Mouse (Mus musculus) embryo, embryonic 10 days (tissue): ENCODE data around the gene Psmb8.

ENCODE experiments used
- DNase-seq: peaks from one replicate; pipeline ENCODE4 v3.0.0-alpha.2; 2015; ENCODE audit warnings: low spot score

Psmb8 gene

DNA sequence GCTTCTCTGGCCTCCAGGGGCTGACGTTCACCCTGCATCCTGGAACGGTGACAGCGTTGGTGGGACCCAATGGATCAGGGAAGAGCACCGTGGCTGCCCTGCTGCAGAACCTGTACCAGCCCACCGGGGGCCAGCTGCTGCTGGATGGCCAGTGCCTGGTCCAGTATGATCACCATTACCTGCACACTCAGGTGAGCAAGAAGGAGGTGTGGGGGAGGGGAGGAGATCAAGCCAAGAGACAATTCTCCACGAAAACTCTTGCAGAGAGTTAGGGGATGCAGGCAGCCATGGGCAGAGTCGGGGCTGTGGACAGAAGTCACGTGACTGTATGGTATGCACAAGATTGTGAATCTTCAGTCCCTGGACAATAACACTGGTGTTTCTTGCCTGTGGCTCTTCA lies 4.1 kb upstream of the Psmb8 start:
- no peak for DNase-seq

- DNase-seq: no peak
These were observed 2.8 kb upstream of the Psmb8 start for GRCm38 (mm10) chr17:34194723-34195122.

GRCm38 (mm10) chr17:34196491-34196890 lies 1.0 kb upstream of the Psmb8 start:
- DNase-seq: no peak

DNA sequence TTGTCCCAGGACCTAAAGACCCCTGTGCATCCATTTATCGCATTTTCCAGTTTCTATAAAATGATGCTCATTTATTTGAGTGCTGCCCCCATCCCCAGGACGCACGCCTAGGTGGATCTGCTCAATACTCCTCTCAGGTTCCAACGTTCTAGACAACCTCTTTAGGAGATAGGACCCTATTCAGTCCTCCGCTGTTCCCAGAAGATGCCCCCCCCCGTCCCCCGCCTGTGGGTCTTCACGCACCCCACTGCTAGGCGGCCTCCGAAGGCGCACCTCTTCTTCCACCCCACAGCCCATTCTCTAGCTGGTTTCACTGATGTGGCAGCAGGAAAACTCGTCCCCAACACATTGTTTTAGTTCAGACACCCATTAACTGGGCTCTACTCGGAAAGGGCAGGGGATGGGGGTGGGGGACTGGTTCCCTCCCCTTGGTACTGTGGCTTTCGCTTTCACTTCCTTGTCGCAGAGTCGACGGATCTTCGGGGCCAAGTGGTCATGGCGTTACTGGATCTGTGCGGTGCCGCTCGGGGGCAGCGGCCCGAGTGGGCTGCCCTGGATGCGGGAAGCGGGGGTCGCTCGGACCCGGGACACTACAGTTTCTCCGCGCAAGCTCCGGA lies 491 bp downstream of the Psmb8 start:
- DNase-seq: no peak

- no peak for DNase-seq
These were observed 996 bp downstream of the Psmb8 start for GRCm38 (mm10) chr17:34198521-34198912.

GRCm38 (mm10) chr17:34199050-34199619 lies 1.6 kb downstream of the Psmb8 start:
- DNase-seq: no peak

GRCm38 (mm10) chr17:34200047-34200446 lies 2.5 kb downstream of the Psmb8 start:
- no peak for DNase-seq

DNA sequence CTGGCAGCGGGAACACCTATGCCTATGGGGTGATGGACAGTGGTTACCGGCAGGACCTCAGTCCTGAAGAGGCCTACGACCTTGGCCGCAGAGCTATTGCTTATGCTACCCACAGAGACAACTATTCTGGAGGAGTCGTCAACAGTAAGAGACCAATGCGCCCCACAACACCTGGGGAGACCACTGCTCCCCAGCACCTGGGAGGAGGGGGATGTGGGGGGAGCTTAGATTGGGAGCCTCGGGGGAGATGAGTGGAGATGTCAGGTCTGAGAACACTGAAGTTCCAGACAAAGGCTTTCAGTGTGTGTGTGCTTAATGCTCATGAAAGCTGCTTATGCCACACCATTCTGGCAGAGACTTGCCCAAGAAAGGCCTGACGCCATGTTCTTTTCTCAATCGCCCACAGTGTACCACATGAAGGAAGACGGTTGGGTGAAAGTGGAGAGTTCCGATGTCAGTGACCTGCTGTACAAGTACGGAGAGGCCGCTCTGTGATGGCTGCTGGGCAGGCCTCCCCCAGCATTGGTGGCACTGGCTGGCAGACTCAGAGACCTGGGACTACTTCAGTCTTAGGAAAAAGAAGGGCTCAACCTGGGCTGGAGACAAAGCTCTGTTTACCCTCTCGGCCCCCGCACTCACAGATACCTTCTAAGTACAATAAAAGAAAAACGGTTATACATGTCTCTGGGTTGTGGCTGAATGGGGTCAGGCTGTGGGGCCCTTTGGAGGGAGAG lies 3.4 kb downstream of the Psmb8 start:
- no peak for DNase-seq

- no peak for DNase-seq
These were observed 4.1 kb downstream of the Psmb8 start for GRCm38 (mm10) chr17:34201506-34202055.

DNA sequence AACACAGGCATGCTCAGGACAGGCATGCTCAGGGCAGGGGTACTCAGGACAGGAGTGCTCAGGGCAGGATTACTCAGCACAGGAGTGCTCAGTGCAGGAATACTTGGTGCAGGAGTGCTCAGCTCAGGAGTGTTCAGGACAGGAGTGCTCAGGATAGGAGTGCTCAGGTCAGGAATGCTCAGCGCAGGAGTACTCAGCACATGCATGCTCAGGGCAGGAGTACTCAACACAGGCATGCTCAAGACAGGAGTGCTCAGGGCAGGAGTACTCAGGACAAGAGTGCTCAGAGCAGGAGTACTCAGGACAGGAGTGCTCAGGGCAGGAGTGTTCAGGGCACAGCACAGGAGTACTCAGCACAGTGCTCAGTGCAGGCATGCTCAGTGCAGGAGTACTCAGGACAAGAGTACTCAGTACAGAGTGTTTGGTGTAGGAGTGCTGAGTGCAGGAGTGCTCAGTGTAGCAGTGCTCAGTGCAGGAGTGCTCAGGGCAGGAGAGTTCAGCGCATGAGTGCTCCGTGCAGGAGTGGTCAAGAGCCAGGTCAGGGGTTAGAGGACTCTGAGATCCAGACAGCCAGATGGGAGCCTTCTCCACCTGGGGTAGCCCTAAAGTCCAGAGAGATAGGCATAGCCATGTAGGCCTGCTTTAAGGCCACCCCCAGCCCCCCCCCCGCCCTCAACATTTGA lies 5.4 kb downstream of the Psmb8 start:
- DNase-seq: no peak

GRCm38 (mm10) chr17:34203444-34203843 lies 5.9 kb downstream of the Psmb8 start, which contains the start of gene Tap2:
TSS of gene Tap2 (plus strand) at chr17:34203527.
- DNase-seq: no peak

GRCm38 (mm10) chr17:34204303-34205010 lies 6.9 kb downstream of the Psmb8 start:
- peak; percentile 81 for DNase-seq

- no peak for DNase-seq
These were observed 7.7 kb downstream of the Psmb8 start for GRCm38 (mm10) chr17:34205021-34205745.

- peak; percentile 52 for DNase-seq
These were observed 8.2 kb downstream of the Psmb8 start for GRCm38 (mm10) chr17:34205746-34206176.

DNA sequence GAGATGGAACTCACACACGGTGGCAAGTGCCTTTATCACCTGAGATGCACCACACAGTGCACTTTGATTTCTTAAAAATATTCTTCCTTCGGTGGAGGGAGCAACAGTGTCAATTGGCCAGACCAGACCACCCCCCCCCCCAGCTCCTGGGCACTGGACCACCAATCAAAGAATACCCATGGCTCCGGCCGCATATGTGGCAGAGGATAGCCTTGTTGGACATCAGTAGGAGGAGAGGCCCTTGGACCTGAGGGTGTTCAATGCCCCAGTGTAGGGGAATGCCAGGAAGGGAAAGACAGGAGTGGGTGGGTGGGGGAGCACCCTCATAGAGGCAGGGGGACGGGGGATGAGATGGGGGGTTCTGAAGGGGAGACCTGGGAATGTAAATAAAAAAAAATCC lies 9.2 kb downstream of the Psmb8 start:
- DNase-seq: no peak

GRCm38 (mm10) chr17:34207456-34207855 lies 9.9 kb downstream of the Psmb8 start:
- DNase-seq: no peak

DNA sequence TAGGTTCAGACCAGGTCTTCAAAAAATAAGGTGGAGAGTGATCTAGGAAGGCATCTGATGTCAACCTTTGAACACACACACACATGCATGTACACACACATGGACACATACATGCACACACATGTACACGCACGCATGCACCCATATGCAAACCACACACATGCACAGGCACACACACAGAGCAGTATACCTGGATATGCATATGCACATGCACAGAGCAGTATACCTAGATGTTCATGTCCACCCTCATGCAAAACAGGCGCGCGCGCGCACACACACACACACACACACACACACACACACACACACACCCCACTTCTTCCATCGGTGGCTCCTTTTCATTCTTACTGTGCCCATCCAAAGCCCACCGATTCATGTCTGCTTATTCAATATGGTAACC lies 10.3 kb downstream of the Psmb8 start:
- DNase-seq: no peak

DNA sequence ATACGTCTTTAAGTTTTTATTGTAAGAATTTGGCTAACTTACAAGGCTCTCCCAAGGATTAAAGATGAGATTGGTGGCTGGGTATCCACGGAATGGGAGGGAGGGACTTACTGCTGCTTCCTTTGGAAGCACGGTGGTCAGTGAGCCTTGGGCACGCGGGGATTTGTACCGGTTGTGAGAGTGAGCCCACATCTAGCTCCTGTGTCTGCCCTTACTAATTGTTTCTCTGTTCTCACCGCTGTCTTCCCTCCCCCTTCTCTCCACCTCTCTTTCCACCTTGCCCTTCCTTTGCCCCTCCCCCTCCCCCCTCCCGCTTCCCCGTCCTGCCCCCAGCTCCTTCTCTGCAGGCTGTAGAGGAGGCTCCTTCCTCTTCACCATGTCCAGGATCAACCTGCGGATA lies 10.9 kb downstream of the Psmb8 start:
- DNase-seq: no peak

DNA sequence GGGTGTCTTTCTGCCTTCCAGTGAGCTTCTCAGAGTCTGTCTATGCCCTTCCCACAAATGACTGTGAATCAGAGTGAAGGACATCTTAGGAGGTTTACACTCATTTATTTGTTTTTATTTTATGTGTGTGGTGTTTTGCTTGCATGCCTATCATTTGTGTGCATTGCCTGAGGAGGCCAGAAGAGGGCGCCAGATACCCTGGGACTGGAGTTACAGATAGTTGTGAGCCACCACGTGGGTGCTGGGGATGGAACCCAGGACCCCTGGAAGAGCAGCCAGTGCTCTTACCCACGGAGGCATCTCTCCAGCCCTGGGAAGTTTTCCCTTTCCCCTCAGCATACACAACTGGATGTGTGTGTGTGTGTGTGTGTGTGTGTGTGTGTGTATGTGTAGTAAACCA lies 12.2 kb downstream of the Psmb8 start:
- DNase-seq: no peak

GRCm38 (mm10) chr17:34210599-34210998 lies 13.1 kb downstream of the Psmb8 start:
- no peak for DNase-seq

DNA sequence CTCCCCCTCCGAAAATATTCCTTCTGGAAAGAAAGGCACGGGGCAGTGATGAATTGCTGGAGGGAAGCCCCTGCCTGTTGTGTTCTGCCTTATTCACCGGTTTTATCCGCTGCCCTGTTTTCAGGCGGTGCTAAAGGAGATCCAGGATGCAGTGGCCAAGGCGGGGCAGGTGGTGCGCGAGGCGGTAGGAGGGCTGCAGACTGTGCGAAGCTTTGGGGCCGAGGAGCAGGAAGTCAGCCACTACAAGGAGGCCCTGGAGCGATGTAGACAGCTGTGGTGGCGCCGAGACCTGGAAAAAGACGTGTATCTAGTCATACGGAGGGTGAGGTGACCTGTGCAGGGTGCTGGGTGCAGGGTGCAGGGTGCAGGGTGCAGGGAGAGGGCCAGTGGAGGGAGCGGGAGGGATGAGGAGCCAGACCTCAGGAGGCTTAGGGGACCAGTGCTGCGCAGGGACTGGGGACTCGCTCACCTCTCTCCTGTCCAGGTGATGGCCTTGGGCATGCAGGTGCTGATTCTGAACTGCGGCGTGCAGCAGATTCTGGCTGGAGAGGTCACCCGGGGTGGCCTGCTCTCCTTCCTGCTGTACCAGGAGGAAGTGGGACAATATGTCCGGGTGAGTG lies 14.3 kb downstream of the Psmb8 start:
- DNase-seq: no peak
